Mouse (Mus musculus): ENCODE data around the gene Trim59.

DNA sequence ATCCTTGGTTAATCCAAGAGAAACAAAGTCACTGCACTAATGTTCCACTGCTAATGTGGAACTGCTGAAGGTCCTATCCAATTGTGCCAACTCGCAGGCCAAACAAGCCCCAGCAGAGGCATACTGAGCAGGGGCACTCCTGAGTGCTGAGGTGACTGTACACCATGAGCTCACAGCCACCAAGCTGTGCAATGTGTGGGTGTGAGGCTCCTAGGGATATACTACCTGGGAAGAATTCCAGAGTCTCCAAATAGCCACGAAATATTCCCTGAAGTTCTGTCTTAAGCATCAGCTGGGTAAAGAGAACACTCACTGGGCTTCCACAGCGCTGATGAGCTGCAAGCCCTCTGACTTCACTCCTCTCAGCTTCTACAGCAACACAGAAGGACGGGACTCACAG lies 3.1 kb upstream of the Trim59 start:
- TF ChIP-seq FLI1 (IDR thresholded peaks at IDR 0.05; ENCODE audit: low read length) (no peak), GATA1 (IDR thresholded peaks at IDR 0.05; ENCODE audit: borderline replicate concordance, low read length) (no peak)
